In genomic region chr9:44407752-44408097, GRCm38 (mm10) we compare ENCODE assay signal across 8 mouse cellular contexts. TPM values are rescaled to one million over a fixed set of nuclear protein-coding genes. Genes with fewer than 3 reads are reported as not detected.
DNase-seq lines count a peak whose midpoint lies in the region; ATAC-seq and TF ChIP-seq lines count a peak whose summit lies in the region.

No protein-coding gene starts in this region.

- peaks cover 29% of the 10 kb centered on the region for H3K79me2 ChIP-seq in MEL (ENCODE audit: control insufficient read depth, insufficient read depth, low read length, poor library complexity)

- under 1% methylated on average over 24 of the region's 24 CpGs for WGBS in heart, embryonic 16.5 days
- under 1% methylated on average over 24 of the region's 24 CpGs for WGBS in hindbrain, embryonic 10.5 days
- 1% methylated on average over 24 of the region's 24 CpGs for WGBS in midbrain, embryonic 11.5 days

- H3K9me3 ChIP-seq in heart, embryonic 16.5 days (replicated peaks; ENCODE audit: control insufficient read depth, low read length): no peaks in the 10 kb centered on the region
- H3K9me3 ChIP-seq in MEL (replicated peaks; ENCODE audit: insufficient read depth, low read length): no peaks in the 10 kb centered on the region
- H3K9me3 ChIP-seq in hindbrain, embryonic 10.5 days: no peaks in the 10 kb centered on the region
- H3K9me3 ChIP-seq in midbrain, embryonic 11.5 days (ENCODE audit: control insufficient read depth, low read length): no peaks in the 10 kb centered on the region

- TF ChIP-seq CTCF in MEL (IDR thresholded peaks at IDR 0.05 in 2 of 3, conservative IDR thresholded peaks at IDR 0.05 in 1 of 3; ENCODE audit: control insufficient read depth in 1 of 3, insufficient read depth in 1 of 3, low read depth in 2 of 3, low read length in 3 of 3, poor library complexity in 1 of 3, severe bottlenecking in 1 of 3): no peak

- DNase-seq in heart, adult 8-10 months (ENCODE audit: low spot score): no peak
- no peak for DNase-seq in MEL (ENCODE audit: low read depth, low spot score)
- no peak for DNase-seq in hindbrain, embryonic 10.5 days (ENCODE audit: low spot score)
- DNase-seq in midbrain, embryonic 11.5 days (ENCODE audit: low spot score, missing footprints): no peak
- no peak for DNase-seq in frontal cortex, postnatal 14 days (ENCODE audit: low spot score in 2 of 2)
- no peak for DNase-seq in thymus, postnatal 4 days
- no peak for DNase-seq in urinary bladder, postnatal 10 days (ENCODE audit: low spot score)

- TF ChIP-seq RAD21 in MEL (IDR thresholded peaks at IDR 0.05; ENCODE audit: low read depth, low read length): no peak

- peaks cover 58% of the 10 kb centered on the region for H3K36me3 ChIP-seq in heart, embryonic 16.5 days (ENCODE audit: control insufficient read depth, insufficient read depth)
- peaks cover 13 to 44% of the 10 kb centered on the region in 2 experiments for H3K36me3 ChIP-seq in MEL (ENCODE audit: control insufficient read depth in 1 of 2, insufficient read depth in 2 of 2, low read length in 2 of 2)
- peaks cover 74% of the 10 kb centered on the region for H3K36me3 ChIP-seq in hindbrain, embryonic 10.5 days
- H3K36me3 ChIP-seq in midbrain, embryonic 11.5 days (ENCODE audit: control insufficient read depth, insufficient read depth, low read length): peaks cover 22% of the 10 kb centered on the region

- peak overlapping the region; percentile 94 for H3K27ac ChIP-seq in heart, embryonic 16.5 days (ENCODE audit: low read length)
- H3K27ac ChIP-seq in MEL (ENCODE audit: control insufficient read depth, low read depth, low read length): peak overlapping the region; percentile 97
- peak overlapping the region; percentile 94 for H3K27ac ChIP-seq in hindbrain, embryonic 10.5 days
- H3K27ac ChIP-seq in midbrain, embryonic 11.5 days (ENCODE audit: low read depth, low read length): peak overlapping the region; percentile 80; the same call in 1 of the 2 replicates

- no peak for TF ChIP-seq EP300 in MEL (IDR thresholded peaks at IDR 0.05; ENCODE audit: low read depth in 1 of 2, low read length in 2 of 2)

- TF ChIP-seq POLR2A in MEL (IDR thresholded peaks at IDR 0.05; ENCODE audit: control insufficient read depth in 1 of 2, insufficient read depth in 1 of 2, low read depth in 1 of 2, low read length in 2 of 2, poor library complexity in 1 of 2): 0 out of 4 replicates have a peak, but pooled peaks of 1 of the 2 experiments have one; percentile 3

- peaks cover 19% of the 10 kb centered on the region for H3K4me1 ChIP-seq in heart, embryonic 16.5 days (ENCODE audit: control insufficient read depth, insufficient read depth, low read length)
- peaks cover 0 to 33% of the 10 kb centered on the region in 2 experiments; a peak in 2 of 4 replicates for H3K4me1 ChIP-seq in MEL (ENCODE audit: control insufficient read depth in 1 of 2, insufficient read depth in 2 of 2, low read length in 2 of 2)
- H3K4me1 ChIP-seq in hindbrain, embryonic 10.5 days (replicated peaks): peaks cover 25% of the 10 kb centered on the region
- peaks cover 7% of the 10 kb centered on the region for H3K4me1 ChIP-seq in midbrain, embryonic 11.5 days (ENCODE audit: control insufficient read depth, insufficient read depth, low read length)

- no peak; the same call in 1 of the 2 replicates for ATAC-seq in heart, embryonic 16.5 days (replicated peaks; ENCODE audit: extremely low read depth, insufficient read depth, low FRiP score)
- no peak for ATAC-seq in midbrain, embryonic 11.5 days (ENCODE audit: low FRiP score)

- peak overlapping the region; percentile 76 for H3K4me3 ChIP-seq in heart, embryonic 16.5 days (ENCODE audit: low read length)
- peak overlapping the region; percentile 90 to 92 for H3K4me3 ChIP-seq in MEL (ENCODE audit: control insufficient read depth in 1 of 2, insufficient read depth in 1 of 2, low read depth in 2 of 2, low read length in 2 of 2)
- H3K4me3 ChIP-seq in hindbrain, embryonic 10.5 days: peak overlapping the region; percentile 83
- H3K4me3 ChIP-seq in midbrain, embryonic 11.5 days (ENCODE audit: low read depth, low read length): peak overlapping the region; percentile 83

- no peaks in the 10 kb centered on the region for H3K27me3 ChIP-seq in heart, embryonic 16.5 days (ENCODE audit: control insufficient read depth, insufficient read depth, low read length)
- no peaks in the 10 kb centered on the region for H3K27me3 ChIP-seq in MEL (ENCODE audit: control insufficient read depth in 1 of 2, insufficient read depth in 2 of 2, low read length in 2 of 2)
- no peaks in the 10 kb centered on the region for H3K27me3 ChIP-seq in hindbrain, embryonic 10.5 days (ENCODE audit: insufficient read depth, poor library complexity, severe bottlenecking)
- H3K27me3 ChIP-seq in midbrain, embryonic 11.5 days (ENCODE audit: control insufficient read depth, insufficient read depth, low read length): no peaks in the 10 kb centered on the region

- H3K4me2 ChIP-seq in heart, embryonic 16.5 days (ENCODE audit: low read depth, low read length): peak overlapping the region; percentile 80
- peak overlapping the region; percentile 52 for H3K4me2 ChIP-seq in midbrain, embryonic 11.5 days

- peak overlapping the region; percentile 89 for H3K9ac ChIP-seq in heart, embryonic 16.5 days (ENCODE audit: low read length)
- peak overlapping the region; percentile 95 for H3K9ac ChIP-seq in MEL (ENCODE audit: control insufficient read depth, low read depth, low read length, poor library complexity, severe bottlenecking)
- H3K9ac ChIP-seq in midbrain, embryonic 11.5 days (ENCODE audit: low read length): peak overlapping the region; percentile 88

TF ChIP-seq in MEL, 35 proteins besides CTCF, POLR2A, EP300 and RAD21 (continues in another document):
- TF ChIP-seq USF2 (IDR thresholded peaks at IDR 0.05; ENCODE audit: borderline replicate concordance in 1 of 2, insufficient read depth in 1 of 2, low read depth in 1 of 2, low read length in 2 of 2) (no peak), UBTF (IDR thresholded peaks at IDR 0.05; ENCODE audit: borderline replicate concordance, insufficient read depth, low read depth, low read length) (no peak), TBP (IDR thresholded peaks at IDR 0.05; ENCODE audit: low read depth, low read length) (peak; percentile 1; the same call in 1 of the 2 replicates), MAX (IDR thresholded peaks at IDR 0.05; ENCODE audit: low read length) (peak; percentile 89; the same call in 1 of the 2 replicates), ZNF384 (IDR thresholded peaks at IDR 0.05; ENCODE audit: low read depth, low read length) (no peak), GATA1 (IDR thresholded peaks at IDR 0.05; ENCODE audit: low read depth, low read length) (no peak), TAL1 (IDR thresholded peaks at IDR 0.05; ENCODE audit: low read length) (no peak), ETS1 (IDR thresholded peaks at IDR 0.05; ENCODE audit: low read depth, low read length) (no peak), MAZ (IDR thresholded peaks at IDR 0.05; ENCODE audit: low read depth, low read length) (no peak)

RNA-seq across cellular contexts. Expression of gene Trappc4, which starts 0.3 kb away (rescaled TPM):
- 84.4 and 90.3 TPM in 2 replicates for polyA plus RNA-seq in heart, embryonic 16.5 days (2015; fragmentation: Nextera tagmentation; extraction: Ambion mirVana)
- total RNA-seq in heart, adult 8-10 months (2022): 10 to 100 TPM; 38.3 to 42.9 (median 41.2) TPM
- 121 and 140 TPM in 2 replicates for total RNA-seq in MEL (2012; rRNA removed)
- 100 to 1,000 TPM in 1 of 2 experiments, not detected in 1; 129 TPM for polyA plus RNA-seq in MEL (2012; ENCODE audit: insufficient read depth in 1 of 2, insufficient read length in 2 of 2, low read depth in 1 of 2, low replicate concordance in 2 of 2, missing spikeins in 1 of 2)
- 213 and 282 TPM in 2 replicates for polyA plus RNA-seq in hindbrain, embryonic 10.5 days (2016; fragmentation: Nextera tagmentation; extraction: Ambion mirVana)
- polyA plus RNA-seq in midbrain, embryonic 11.5 days (2014; fragmentation: Nextera tagmentation; extraction: Ambion mirVana): 225 and 239 TPM in 2 replicates

RNA-seq across cellular contexts. Expression of gene Rps25, which starts 0.8 kb away (rescaled TPM):
- polyA plus RNA-seq in heart, embryonic 16.5 days (2015; fragmentation: Nextera tagmentation; extraction: Ambion mirVana): 862 and 919 TPM in 2 replicates
- total RNA-seq in heart, adult 8-10 months (2022): 100 to 1,000 TPM; 784 to 974 (median 849) TPM
- 2,496 and 2,743 TPM in 2 replicates for total RNA-seq in MEL (2012; rRNA removed)
- 1,000 to 10,000 TPM in 1 of 2 experiments, not detected in 1; 3,114 TPM for polyA plus RNA-seq in MEL (2012; ENCODE audit: insufficient read depth in 1 of 2, insufficient read length in 2 of 2, low read depth in 1 of 2, low replicate concordance in 2 of 2, missing spikeins in 1 of 2)
- polyA plus RNA-seq in hindbrain, embryonic 10.5 days (2016; fragmentation: Nextera tagmentation; extraction: Ambion mirVana): 1,836 and 2,161 TPM in 2 replicates
- 1,710 and 1,826 TPM in 2 replicates for polyA plus RNA-seq in midbrain, embryonic 11.5 days (2014; fragmentation: Nextera tagmentation; extraction: Ambion mirVana)

RNA-seq across cellular contexts. Expression of gene Ccdc84, which starts 10.6 kb away (rescaled TPM):
- polyA plus RNA-seq in heart, embryonic 16.5 days (2015; fragmentation: Nextera tagmentation; extraction: Ambion mirVana): 21.3 and 23.5 TPM in 2 replicates
- 1 to 10 TPM; 4.9 to 8.0 (median 5.5) TPM for total RNA-seq in heart, adult 8-10 months (2022)
- 13.2 and 18.7 TPM in 2 replicates for total RNA-seq in MEL (2012; rRNA removed)
- 10 to 100 TPM in 1 of 2 experiments, not detected in 1; 18.0 TPM for polyA plus RNA-seq in MEL (2012; ENCODE audit: insufficient read depth in 1 of 2, insufficient read length in 2 of 2, low read depth in 1 of 2, low replicate concordance in 2 of 2, missing spikeins in 1 of 2)
- 25.2 and 27.7 TPM in 2 replicates for polyA plus RNA-seq in hindbrain, embryonic 10.5 days (2016; fragmentation: Nextera tagmentation; extraction: Ambion mirVana)
- polyA plus RNA-seq in midbrain, embryonic 11.5 days (2014; fragmentation: Nextera tagmentation; extraction: Ambion mirVana): 24.2 and 31.9 TPM in 2 replicates

RNA-seq across cellular contexts. Expression of gene Slc37a4, which starts 11.1 kb away (rescaled TPM):
- 37.8 and 42.0 TPM in 2 replicates for polyA plus RNA-seq in heart, embryonic 16.5 days (2015; fragmentation: Nextera tagmentation; extraction: Ambion mirVana)
- 10 to 100 TPM; 22.5 to 24.5 (median 22.9) TPM for total RNA-seq in heart, adult 8-10 months (2022)
- total RNA-seq in MEL (2012; rRNA removed): 29.0 and 31.9 TPM in 2 replicates
- 10 to 100 TPM in 1 of 2 experiments, not detected in 1; 35.3 TPM for polyA plus RNA-seq in MEL (2012; ENCODE audit: insufficient read depth in 1 of 2, insufficient read length in 2 of 2, low read depth in 1 of 2, low replicate concordance in 2 of 2, missing spikeins in 1 of 2)
- 20.8 and 28.9 TPM in 2 replicates for polyA plus RNA-seq in hindbrain, embryonic 10.5 days (2016; fragmentation: Nextera tagmentation; extraction: Ambion mirVana)
- 20.8 and 21.1 TPM in 2 replicates for polyA plus RNA-seq in midbrain, embryonic 11.5 days (2014; fragmentation: Nextera tagmentation; extraction: Ambion mirVana)

RNA-seq across cellular contexts. Expression of gene Hyou1, which starts 28.4 kb away (rescaled TPM):
- polyA plus RNA-seq in heart, embryonic 16.5 days (2015; fragmentation: Nextera tagmentation; extraction: Ambion mirVana): 14.6 and 18.0 TPM in 2 replicates
- total RNA-seq in heart, adult 8-10 months (2022): 10 to 100 TPM; 50.4 to 82.6 (median 67.0) TPM
- 137 and 186 TPM in 2 replicates for total RNA-seq in MEL (2012; rRNA removed)
- 100 to 1,000 TPM in 1 of 2 experiments, not detected in 1; 160 TPM for polyA plus RNA-seq in MEL (2012; ENCODE audit: insufficient read depth in 1 of 2, insufficient read length in 2 of 2, low read depth in 1 of 2, low replicate concordance in 2 of 2, missing spikeins in 1 of 2)
- polyA plus RNA-seq in hindbrain, embryonic 10.5 days (2016; fragmentation: Nextera tagmentation; extraction: Ambion mirVana): 35.8 and 39.4 TPM in 2 replicates
- polyA plus RNA-seq in midbrain, embryonic 11.5 days (2014; fragmentation: Nextera tagmentation; extraction: Ambion mirVana): 28.1 and 30.1 TPM in 2 replicates
